Mouse (Mus musculus): ENCODE results near the gene Dis3l2.

Dis3l2 gene

GRCm38 (mm10) chr1:87020714-87021113, 317.1 kb downstream of the Dis3l2 start:
- no peak for DNase-seq

- no peak for DNase-seq
Measured at GRCm38 (mm10) chr1:87021584-87021983, 318.0 kb downstream of the Dis3l2 start.

GRCm38 (mm10) chr1:87023291-87024170, 319.9 kb downstream of the Dis3l2 start:
- no peak for DNase-seq

- DNase-seq: no peak
Measured at GRCm38 (mm10) chr1:87025021-87025420, 321.4 kb downstream of the Dis3l2 start.

- DNase-seq: no peak
Measured at GRCm38 (mm10) chr1:87028786-87029185, 325.2 kb downstream of the Dis3l2 start.

- no peak for DNase-seq
Measured at GRCm38 (mm10) chr1:87030652-87031051, 327.0 kb downstream of the Dis3l2 start.

- DNase-seq: no peak
Measured at GRCm38 (mm10) chr1:87032466-87032865, 328.9 kb downstream of the Dis3l2 start.

GRCm38 (mm10) chr1:87035532-87036161, 332.0 kb downstream of the Dis3l2 start:
- DNase-seq: peak; percentile 28

- DNase-seq: no peak
Measured at GRCm38 (mm10) chr1:87036334-87036733, 332.7 kb downstream of the Dis3l2 start.

- DNase-seq: no peak
Measured at GRCm38 (mm10) chr1:87038477-87039070, 335.0 kb downstream of the Dis3l2 start.

- DNase-seq: peak; percentile 63
Measured at GRCm38 (mm10) chr1:87041119-87041518, 337.5 kb downstream of the Dis3l2 start.

GRCm38 (mm10) chr1:87041814-87042438, 338.3 kb downstream of the Dis3l2 start:
- DNase-seq: peak; percentile 76

GRCm38 (mm10) chr1:87050072-87050471, 346.5 kb downstream of the Dis3l2 start:
- no peak for DNase-seq

- DNase-seq: no peak
Measured at GRCm38 (mm10) chr1:87050700-87051099, 347.1 kb downstream of the Dis3l2 start.

- DNase-seq: no peak
Measured at GRCm38 (mm10) chr1:87051369-87051768, 347.8 kb downstream of the Dis3l2 start.

GRCm38 (mm10) chr1:87057075-87057474, 353.5 kb downstream of the Dis3l2 start:
- no peak for DNase-seq

GRCm38 (mm10) chr1:87059042-87059665, 355.5 kb downstream of the Dis3l2 start:
- DNase-seq: no peak

- DNase-seq: no peak
Measured at GRCm38 (mm10) chr1:87060913-87061312, 357.3 kb downstream of the Dis3l2 start.

GRCm38 (mm10) chr1:87070720-87071119, 367.1 kb downstream of the Dis3l2 start:
- DNase-seq: no peak

GRCm38 (mm10) chr1:87073776-87074175, 370.2 kb downstream of the Dis3l2 start:
- no peak for DNase-seq

GRCm38 (mm10) chr1:87086196-87086595, 382.6 kb downstream of the Dis3l2 start:
- DNase-seq: no peak

- DNase-seq: no peak
Measured at GRCm38 (mm10) chr1:87086964-87087363, 383.4 kb downstream of the Dis3l2 start.

- no peak for DNase-seq
Measured at GRCm38 (mm10) chr1:87089251-87089650, 385.6 kb downstream of the Dis3l2 start.

Measured in right cerebral cortex, postnatal 25 days (tissue).